Mouse (Mus musculus): ENCODE data around the gene Dpp6. TPM values are rescaled to one million over a fixed set of nuclear protein-coding genes. Genes with fewer than 3 reads are reported as not detected.

Gene Dpp6
- polyA plus RNA-seq, 1 experiment from 2014 or later: 42.0 TPM

- Histone ChIP-seq H3K27me3 (replicated peaks; ENCODE audit: control insufficient read depth, insufficient read depth, low read length) (no peaks in the 10 kb centered on the region), H3K9ac (replicated peaks; ENCODE audit: low read depth, low read length) (no peak overlapping the region), H3K4me2 (ENCODE audit: low read length) (no peak overlapping the region), H3K9me3 (ENCODE audit: control insufficient read depth, low read length) (no peaks in the 10 kb centered on the region), H3K27ac (ENCODE audit: low read length) (no peak overlapping the region), H3K36me3 (ENCODE audit: control insufficient read depth, insufficient read depth) (no peaks in the 10 kb centered on the region), H3K4me1 (replicated peaks; ENCODE audit: control insufficient read depth, insufficient read depth, low read length) (no peaks in the 10 kb centered on the region), H3K4me3 (replicated peaks; ENCODE audit: low read length) (no peak overlapping the region)
- WGBS: 73% methylated on average over 5 of the region's 5 CpGs
- ATAC-seq: no peak
Observed at GRCm38 (mm10) chr5:27037796-27038195, 220.8 kb downstream of the Dpp6 start.

DNA sequence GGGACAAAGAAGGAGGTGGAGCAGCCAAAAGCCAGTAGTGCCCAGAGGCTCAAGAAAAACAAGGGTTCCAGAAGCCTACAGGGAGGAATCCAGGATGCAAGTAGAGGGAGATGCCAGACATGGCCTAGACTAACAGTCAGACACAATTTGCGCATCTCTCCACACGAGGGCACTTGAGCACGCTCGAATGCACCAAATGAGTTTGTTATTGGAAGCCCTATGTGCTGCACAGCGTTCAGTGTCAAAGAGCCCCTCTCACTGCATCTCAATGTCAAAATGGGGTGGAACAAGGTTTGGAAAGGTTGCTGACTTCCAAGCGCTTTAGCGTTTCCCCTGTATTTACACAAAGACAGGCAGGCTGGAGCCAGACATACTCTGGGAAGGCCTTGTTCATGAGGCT is 231.2 kb downstream of the Dpp6 start:
- no peak overlapping the region for H3K4me3 ChIP-seq (replicated peaks; ENCODE audit: low read length)
- no peaks in the 10 kb centered on the region for H3K9me3 ChIP-seq (ENCODE audit: control insufficient read depth, low read length)
- no peak overlapping the region for H3K4me2 ChIP-seq (ENCODE audit: low read length)
- H3K9ac ChIP-seq (replicated peaks; ENCODE audit: low read depth, low read length): no peak overlapping the region
- ATAC-seq: peak; percentile 84
- no peak overlapping the region for H3K27ac ChIP-seq (ENCODE audit: low read length)
- 0 out of 2 replicates have a peak, but pooled peaks cover 4% of the 10 kb centered on the region for H3K27me3 ChIP-seq (replicated peaks; ENCODE audit: control insufficient read depth, insufficient read depth, low read length)
- H3K4me1 ChIP-seq (replicated peaks; ENCODE audit: control insufficient read depth, insufficient read depth, low read length): peaks cover 15% of the 10 kb centered on the region
- no peaks in the 10 kb centered on the region for H3K36me3 ChIP-seq (ENCODE audit: control insufficient read depth, insufficient read depth)
- 18% methylated on average over 7 of the region's 7 CpGs for WGBS

DNA sequence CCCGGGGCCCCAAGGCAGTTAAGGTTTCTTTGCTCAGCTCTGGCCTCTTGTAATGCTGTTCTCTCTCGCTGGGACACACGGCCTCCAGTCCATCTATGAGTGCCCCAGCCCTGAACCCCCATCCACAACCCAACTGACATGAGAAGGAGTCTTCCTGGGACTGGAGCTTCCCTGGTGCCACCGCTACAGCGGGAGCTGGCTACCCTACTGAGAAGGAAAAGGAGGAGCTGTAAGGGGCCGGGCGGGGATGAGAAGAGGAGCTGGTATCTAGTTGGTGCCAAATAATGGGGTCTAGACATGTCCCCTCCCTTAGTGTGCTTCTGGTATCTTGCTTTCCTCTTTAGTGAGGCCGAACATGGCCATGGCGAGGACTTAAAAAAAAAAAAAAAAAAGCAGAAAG is 231.9 kb downstream of the Dpp6 start:
- 6% methylated on average over 9 of the region's 9 CpGs for WGBS
- H3K27ac ChIP-seq (ENCODE audit: low read length): no peak overlapping the region
- ATAC-seq: peak; percentile 44

GRCm38 (mm10) chr5:27049341-27050091 is 232.5 kb downstream of the Dpp6 start:
- Histone ChIP-seq H3K27me3 (replicated peaks; ENCODE audit: control insufficient read depth, insufficient read depth, low read length) (0 out of 2 replicates have a peak, but pooled peaks cover 4% of the 10 kb centered on the region), H3K4me1 (replicated peaks; ENCODE audit: control insufficient read depth, insufficient read depth, low read length) (peaks cover 15% of the 10 kb centered on the region), H3K36me3 (ENCODE audit: control insufficient read depth, insufficient read depth) (no peaks in the 10 kb centered on the region), H3K9ac (replicated peaks; ENCODE audit: low read depth, low read length) (peak overlapping the region; percentile 91), H3K27ac (ENCODE audit: low read length) (peak overlapping the region; percentile 58), H3K9me3 (ENCODE audit: control insufficient read depth, low read length) (no peaks in the 10 kb centered on the region), H3K4me2 (ENCODE audit: low read length) (peak overlapping the region; percentile 94), H3K4me3 (replicated peaks; ENCODE audit: low read length) (peak overlapping the region; percentile 69)
- WGBS: 2% methylated on average over 48 of the region's 55 CpGs
- ATAC-seq: peak; percentile 77

More for the DNA sequence above, 231.9 kb downstream of the Dpp6 start:
- no peaks in the 10 kb centered on the region for H3K9me3 ChIP-seq (ENCODE audit: control insufficient read depth, low read length)
- H3K36me3 ChIP-seq (ENCODE audit: control insufficient read depth, insufficient read depth): no peaks in the 10 kb centered on the region
- peak overlapping the region; percentile 94 for H3K4me2 ChIP-seq (ENCODE audit: low read length)
- peaks cover 15% of the 10 kb centered on the region for H3K4me1 ChIP-seq (replicated peaks; ENCODE audit: control insufficient read depth, insufficient read depth, low read length)
- H3K27me3 ChIP-seq (replicated peaks; ENCODE audit: control insufficient read depth, insufficient read depth, low read length): 0 out of 2 replicates have a peak, but pooled peaks cover 4% of the 10 kb centered on the region
- peak overlapping the region; percentile 91 for H3K9ac ChIP-seq (replicated peaks; ENCODE audit: low read depth, low read length)
- peak overlapping the region; percentile 69 for H3K4me3 ChIP-seq (replicated peaks; ENCODE audit: low read length)

GRCm38 (mm10) chr5:27051250-27051649 is 234.2 kb downstream of the Dpp6 start:
- 57% methylated on average over 3 of the region's 3 CpGs for WGBS
- Histone ChIP-seq H3K27me3 (replicated peaks; ENCODE audit: control insufficient read depth, insufficient read depth, low read length) (0 out of 2 replicates have a peak, but pooled peaks cover 4% of the 10 kb centered on the region), H3K9me3 (ENCODE audit: control insufficient read depth, low read length) (no peaks in the 10 kb centered on the region), H3K4me2 (ENCODE audit: low read length) (no peak overlapping the region), H3K4me1 (replicated peaks; ENCODE audit: control insufficient read depth, insufficient read depth, low read length) (peaks cover 15% of the 10 kb centered on the region), H3K4me3 (replicated peaks; ENCODE audit: low read length) (no peak overlapping the region), H3K9ac (replicated peaks; ENCODE audit: low read depth, low read length) (no peak overlapping the region), H3K27ac (ENCODE audit: low read length) (no peak overlapping the region), H3K36me3 (ENCODE audit: control insufficient read depth, insufficient read depth) (no peaks in the 10 kb centered on the region)
- no peak for ATAC-seq

GRCm38 (mm10) chr5:27052441-27052840 is 235.4 kb downstream of the Dpp6 start:
- Histone ChIP-seq H3K4me2 (ENCODE audit: low read length) (no peak overlapping the region), H3K36me3 (ENCODE audit: control insufficient read depth, insufficient read depth) (no peaks in the 10 kb centered on the region), H3K4me1 (replicated peaks; ENCODE audit: control insufficient read depth, insufficient read depth, low read length) (peaks cover 15% of the 10 kb centered on the region), H3K27ac (ENCODE audit: low read length) (no peak overlapping the region), H3K27me3 (replicated peaks; ENCODE audit: control insufficient read depth, insufficient read depth, low read length) (0 out of 2 replicates have a peak, but pooled peaks cover 4% of the 10 kb centered on the region), H3K9me3 (ENCODE audit: control insufficient read depth, low read length) (no peaks in the 10 kb centered on the region), H3K4me3 (replicated peaks; ENCODE audit: low read length) (no peak overlapping the region), H3K9ac (replicated peaks; ENCODE audit: low read depth, low read length) (no peak overlapping the region)
- ATAC-seq: no peak
- 13% methylated on average over 2 of the region's 2 CpGs for WGBS

GRCm38 (mm10) chr5:27056436-27056835 is 239.4 kb downstream of the Dpp6 start:
- no peak overlapping the region for H3K27ac ChIP-seq (ENCODE audit: low read length)
- H3K9me3 ChIP-seq (ENCODE audit: control insufficient read depth, low read length): no peaks in the 10 kb centered on the region
- no peaks in the 10 kb centered on the region for H3K36me3 ChIP-seq (ENCODE audit: control insufficient read depth, insufficient read depth)
- H3K9ac ChIP-seq (replicated peaks; ENCODE audit: low read depth, low read length): no peak overlapping the region
- WGBS: 52% methylated on average over 5 of the region's 5 CpGs
- H3K4me1 ChIP-seq (replicated peaks; ENCODE audit: control insufficient read depth, insufficient read depth, low read length): no peaks in the 10 kb centered on the region
- H3K4me2 ChIP-seq (ENCODE audit: low read length): no peak overlapping the region
- H3K27me3 ChIP-seq (replicated peaks; ENCODE audit: control insufficient read depth, insufficient read depth, low read length): no peaks in the 10 kb centered on the region
- ATAC-seq: no peak
- H3K4me3 ChIP-seq (replicated peaks; ENCODE audit: low read length): no peak overlapping the region

DNA sequence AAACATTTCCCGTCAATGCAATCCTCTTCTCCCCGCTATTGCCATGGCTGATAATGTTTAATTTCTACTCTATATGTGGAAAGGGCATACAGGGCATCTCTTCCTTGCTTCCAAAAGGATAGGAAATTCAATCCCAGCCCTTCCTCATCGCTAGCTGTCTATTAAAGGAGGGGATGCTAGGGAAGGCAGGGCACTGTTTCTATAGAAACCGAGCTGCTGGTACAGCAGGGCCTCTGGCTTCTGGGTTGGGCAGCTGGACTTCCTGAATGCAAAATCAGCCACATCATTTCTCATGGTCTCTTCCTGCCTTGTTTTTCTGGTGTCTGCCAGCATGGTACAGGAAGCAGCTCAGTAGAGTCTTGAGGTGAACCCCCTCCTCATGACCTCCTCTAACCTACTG is 243.1 kb downstream of the Dpp6 start:
- H3K9me3 ChIP-seq (ENCODE audit: control insufficient read depth, low read length): no peaks in the 10 kb centered on the region
- 68% methylated on average over 4 of the region's 4 CpGs for WGBS
- no peaks in the 10 kb centered on the region for H3K36me3 ChIP-seq (ENCODE audit: control insufficient read depth, insufficient read depth)
- H3K9ac ChIP-seq (replicated peaks; ENCODE audit: low read depth, low read length): no peak overlapping the region
- no peak overlapping the region for H3K27ac ChIP-seq (ENCODE audit: low read length)
- no peak for ATAC-seq
- H3K4me2 ChIP-seq (ENCODE audit: low read length): no peak overlapping the region
- H3K4me3 ChIP-seq (replicated peaks; ENCODE audit: low read length): no peak overlapping the region
- no peaks in the 10 kb centered on the region for H3K27me3 ChIP-seq (replicated peaks; ENCODE audit: control insufficient read depth, insufficient read depth, low read length)
- H3K4me1 ChIP-seq (replicated peaks; ENCODE audit: control insufficient read depth, insufficient read depth, low read length): no peaks in the 10 kb centered on the region

GRCm38 (mm10) chr5:27063871-27064270 is 246.9 kb downstream of the Dpp6 start:
- Histone ChIP-seq H3K4me1 (replicated peaks; ENCODE audit: control insufficient read depth, insufficient read depth, low read length) (no peaks in the 10 kb centered on the region), H3K4me3 (replicated peaks; ENCODE audit: low read length) (no peak overlapping the region), H3K9me3 (ENCODE audit: control insufficient read depth, low read length) (no peaks in the 10 kb centered on the region), H3K27me3 (replicated peaks; ENCODE audit: control insufficient read depth, insufficient read depth, low read length) (no peaks in the 10 kb centered on the region), H3K27ac (ENCODE audit: low read length) (no peak overlapping the region), H3K4me2 (ENCODE audit: low read length) (no peak overlapping the region), H3K9ac (replicated peaks; ENCODE audit: low read depth, low read length) (no peak overlapping the region), H3K36me3 (ENCODE audit: control insufficient read depth, insufficient read depth) (no peaks in the 10 kb centered on the region)
- ATAC-seq: no peak
- 61% methylated on average over 1 of the region's 1 CpGs for WGBS

Measured in forebrain, embryonic 16.5 days (tissue).